Mouse (Mus musculus) intestine, embryonic 16.5 days (tissue): ENCODE measurements around the gene Cbx6. TPM values are rescaled to one million over a fixed set of nuclear protein-coding genes. Genes with fewer than 3 reads are reported as not detected.

Source experiments
- ATAC-seq: fragments of 200-750 bp; cut with Nextera tagmentation; 2 replicates; pipeline ENCODE4 v1.8.0; 2017; ENCODE audit warnings: moderate TSS enrichment, moderate library complexity
- H3K27ac ChIP-seq: fragments of 300-500 bp; sonication (generic); 2 replicates; pipeline ENCODE4 v1.5.1; 2014; ENCODE audit warnings: mild to moderate bottlenecking, low read length
- H3K27me3 ChIP-seq: fragments of 300-500 bp; sonication (generic); replicated peaks from 2 replicates; pipeline ENCODE4 v1.6.1; 2014; ENCODE audit warnings: low read length, control low read depth, mixed read lengths; ENCODE audit not compliant: control insufficient read depth, insufficient read depth
- H3K36me3 ChIP-seq: fragments of 300-500 bp; sonication (generic); 2 replicates; pipeline ENCODE4 v1.6.1; 2014; ENCODE audit warnings: low read length, control low read depth; ENCODE audit not compliant: control insufficient read depth, insufficient read depth
- H3K4me1 ChIP-seq: fragments of 300-500 bp; sonication (generic); 2 replicates; pipeline ENCODE4 v1.6.1; 2014; ENCODE audit warnings: low read length, control low read depth, mixed read lengths; ENCODE audit not compliant: control insufficient read depth, insufficient read depth
- H3K4me2 ChIP-seq: fragments of 300-500 bp; sonication (generic); 2 replicates; pipeline ENCODE4 v1.6.1; 2014; ENCODE audit warnings: low read depth, low read length, control low read depth
- H3K4me3 ChIP-seq: fragments of 300-500 bp; sonication (generic); 2 replicates; pipeline ENCODE4 v1.5.1; 2014; ENCODE audit warnings: mild to moderate bottlenecking, low read length
- H3K9ac ChIP-seq: fragments of 300-500 bp; sonication (generic); 2 replicates; pipeline ENCODE4 v1.6.1; 2014; ENCODE audit warnings: low read depth, low read length
- H3K9me3 ChIP-seq: fragments of 300-500 bp; sonication (generic); 2 replicates; pipeline ENCODE4 v1.6.1; 2016; ENCODE audit warnings: low read length, control low read depth; ENCODE audit not compliant: control insufficient read depth
- WGBS: fragments of 180-500 bp; shearing (Covaris S2); extraction: QIAGEN DNeasy Blood & Tissue Kit; methylation state at CpG from one replicate; pipeline ENCODE4 v1.1.7; 2014; 5-methylcytosine and 5-hydroxymethylcytosine counted together
- polyA plus RNA-seq: library from polyadenylated mRNA; unstranded; fragments of >200 nt; fragmentation: Nextera tagmentation; extraction: Ambion mirVana; gene quantifications from 2 replicates; pipeline ENCODE4 v1.2.1, GENCODE M21; 2015

Gene Cbx6
- polyA plus RNA-seq, result 31.4 and 31.6 TPM in 2 replicates

DNA sequence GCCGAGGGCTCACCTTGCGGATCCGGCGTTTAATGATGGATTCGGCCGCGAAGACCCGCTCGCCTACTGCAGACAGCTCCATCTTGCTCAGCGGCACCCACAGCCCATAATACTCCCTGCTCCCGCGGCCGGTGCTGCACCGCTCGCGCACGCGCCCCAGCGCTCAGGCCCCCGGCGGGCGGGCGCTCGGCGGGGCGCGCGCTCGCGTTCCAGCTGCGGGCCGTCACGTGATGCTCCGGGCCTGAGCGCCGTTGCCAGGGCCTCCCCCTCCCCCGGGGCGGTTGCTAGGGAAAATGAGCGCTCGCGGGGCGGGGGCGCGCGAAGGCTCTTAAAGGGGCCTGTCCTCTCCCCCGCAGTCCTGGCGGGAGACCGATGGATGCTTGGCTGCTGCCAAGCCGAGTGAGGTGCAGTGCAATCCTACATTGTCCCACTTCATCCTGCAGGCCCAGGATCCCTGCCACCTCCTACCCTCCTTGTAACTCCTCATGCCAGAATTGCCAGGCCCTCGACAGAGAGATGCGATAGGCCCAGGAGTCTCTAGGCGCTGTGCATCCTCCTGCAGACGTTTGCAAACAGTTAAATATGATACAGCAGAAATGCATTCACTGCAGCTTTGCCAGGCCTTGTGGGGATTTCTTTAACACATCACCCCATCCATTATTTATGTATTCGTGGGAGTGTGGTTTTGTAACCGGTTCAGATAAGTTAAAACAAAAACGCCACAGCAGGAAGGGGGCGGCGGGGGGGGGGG lies at the start of gene Cbx6, which contains the start of gene Npcd:
Cbx6 (minus strand) TSS at position 559 of the 751 bp plus-strand sequence.
Npcd (minus strand) TSS at position 108 of the 751 bp plus-strand sequence.
- peak within 1 kb of the TSS; percentile 87 for H3K27ac ChIP-seq
- ATAC-seq, result peak; percentile 92
- H3K4me2 ChIP-seq, result peak within 1 kb of the TSS; percentile 95
- H3K27me3 ChIP-seq, result no peaks in the 10 kb centered on the region
- H3K4me3 ChIP-seq, result peak within 1 kb of the TSS; percentile 77
- under 1% methylated on average over 58 of the region's 58 CpGs for WGBS
- H3K9ac ChIP-seq, result peak within 1 kb of the TSS; percentile 72
- peaks cover 14% of the 10 kb centered on the region for H3K4me1 ChIP-seq
- no peaks in the 10 kb centered on the region for H3K36me3 ChIP-seq
- no peaks in the 10 kb centered on the region for H3K9me3 ChIP-seq

DNA sequence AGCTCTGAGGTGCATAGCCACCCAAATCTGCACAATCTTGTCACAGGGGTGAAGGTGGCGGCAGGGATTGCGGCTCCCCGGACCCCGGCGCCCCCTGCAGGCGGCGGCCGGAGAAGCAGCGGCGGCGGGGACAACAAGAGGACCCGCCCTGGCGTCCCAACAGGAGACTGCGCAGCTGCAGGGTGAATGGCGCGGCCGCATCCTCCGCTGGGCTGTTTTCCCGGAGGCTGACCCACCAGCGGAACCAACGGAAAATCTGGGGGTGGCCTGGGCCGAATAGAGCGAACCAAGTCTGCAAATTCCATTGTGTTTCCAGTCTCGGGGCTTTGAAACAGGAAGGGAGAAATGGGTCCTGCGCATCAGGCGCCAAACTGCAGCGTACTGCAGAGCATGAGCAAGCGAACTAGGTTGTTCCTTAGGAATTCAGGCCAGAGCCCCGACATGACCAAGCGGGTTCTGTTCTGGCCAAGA lies 48.9 kb upstream of the Cbx6 start:
- H3K36me3 ChIP-seq, result no peaks in the 10 kb centered on the region
- WGBS, result under 1% methylated on average over 30 of the region's 30 CpGs
- peak overlapping the region; percentile 78 for H3K27ac ChIP-seq
- peak overlapping the region; percentile 66 for H3K4me2 ChIP-seq
- no peaks in the 10 kb centered on the region for H3K9me3 ChIP-seq
- ATAC-seq, result peak; percentile 81
- H3K27me3 ChIP-seq, result no peaks in the 10 kb centered on the region
- peak overlapping the region; percentile 62 for H3K9ac ChIP-seq
- H3K4me1 ChIP-seq, result peaks cover 14% of the 10 kb centered on the region
- peak overlapping the region; percentile 54 for H3K4me3 ChIP-seq

- Histone ChIP-seq H3K9me3 (no peaks in the 10 kb centered on the region), H3K27ac (no peak overlapping the region), H3K4me2 (peak overlapping the region; percentile 66), H3K9ac (peak overlapping the region; percentile 37; the same call in 1 of the 2 replicates), H3K4me3 (peak overlapping the region; percentile 54), H3K27me3 (no peaks in the 10 kb centered on the region), H3K4me1 (peaks cover 14% of the 10 kb centered on the region), H3K36me3 (no peaks in the 10 kb centered on the region)
- no peak for ATAC-seq
- 24% methylated on average over 19 of the region's 19 CpGs for WGBS
Observed at GRCm38 (mm10) chr15:79882623-79883267, 48.3 kb upstream of the Cbx6 start.

DNA sequence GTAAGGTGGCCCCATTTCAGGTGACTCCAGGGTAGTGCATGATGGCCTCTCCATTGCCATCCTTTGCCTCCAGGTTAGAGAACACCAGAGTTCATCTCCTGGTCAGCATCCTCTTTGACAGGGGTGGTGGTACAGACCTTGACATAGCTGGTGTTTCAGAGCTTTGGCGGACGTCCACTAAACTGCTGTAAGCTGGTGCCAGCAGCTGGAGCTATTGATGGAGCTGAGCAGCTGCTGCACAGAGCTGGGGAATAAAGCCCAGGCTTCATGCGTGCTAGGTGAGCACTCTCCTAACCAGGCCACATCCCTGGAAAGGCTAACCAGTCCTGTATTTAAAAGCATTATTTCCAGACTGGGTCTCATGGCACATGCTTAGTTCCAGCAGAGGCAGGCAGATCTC lies 46.0 kb upstream of the Cbx6 start:
- ATAC-seq, result no peak
- 75% methylated on average over 3 of the region's 3 CpGs for WGBS

DNA sequence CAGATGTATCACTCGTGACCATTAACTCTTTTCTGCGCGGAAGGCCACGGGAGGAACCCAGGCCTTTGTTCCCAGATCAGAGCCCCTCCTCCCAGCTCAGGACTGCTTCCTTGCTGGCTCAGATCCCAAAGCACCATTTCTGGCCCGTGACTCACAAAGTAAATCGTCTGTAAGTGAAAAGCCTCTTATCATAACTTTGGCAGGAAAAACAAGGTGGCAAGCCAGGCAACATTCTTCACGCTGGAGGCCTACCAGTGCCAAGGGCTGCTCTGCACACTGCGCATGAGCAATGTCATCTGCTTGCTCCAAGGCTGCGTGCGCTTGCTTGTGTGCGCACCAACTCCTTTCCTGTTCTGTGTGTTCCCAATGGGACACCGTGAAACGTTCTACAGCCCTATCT lies 44.8 kb upstream of the Cbx6 start:
- H3K27me3 ChIP-seq, result no peaks in the 10 kb centered on the region
- H3K4me3 ChIP-seq, result no peak overlapping the region
- H3K9me3 ChIP-seq, result no peaks in the 10 kb centered on the region
- no peaks in the 10 kb centered on the region for H3K36me3 ChIP-seq
- 24% methylated on average over 13 of the region's 13 CpGs for WGBS
- peaks cover 13% of the 10 kb centered on the region for H3K4me1 ChIP-seq
- ATAC-seq, result peak; percentile 84
- H3K27ac ChIP-seq, result peak overlapping the region; percentile 65
- H3K4me2 ChIP-seq, result 0 out of 2 replicates have a peak overlapping the region, but pooled peaks have one; percentile 14
- H3K9ac ChIP-seq, result 0 out of 2 replicates have a peak overlapping the region, but pooled peaks have one; percentile 15

More for the DNA sequence above, 46.0 kb upstream of the Cbx6 start:
- Histone ChIP-seq H3K4me3 (no peak overlapping the region), H3K9me3 (no peaks in the 10 kb centered on the region), H3K27ac (no peak overlapping the region), H3K27me3 (no peaks in the 10 kb centered on the region), H3K9ac (no peak overlapping the region), H3K36me3 (no peaks in the 10 kb centered on the region), H3K4me2 (no peak overlapping the region), H3K4me1 (peaks cover 14% of the 10 kb centered on the region)

- Histone ChIP-seq H3K4me1 (peaks cover 13% of the 10 kb centered on the region), H3K9me3 (no peaks in the 10 kb centered on the region), H3K4me2 (0 out of 2 replicates have a peak overlapping the region, but pooled peaks have one; percentile 14), H3K9ac (0 out of 2 replicates have a peak overlapping the region, but pooled peaks have one; percentile 15), H3K27me3 (no peaks in the 10 kb centered on the region), H3K36me3 (no peaks in the 10 kb centered on the region), H3K27ac (peak overlapping the region; percentile 65), H3K4me3 (no peak overlapping the region)
- peak; percentile 10; the same call in 1 of the 2 replicates for ATAC-seq
- WGBS, result 69% methylated on average over 6 of the region's 6 CpGs
Observed at GRCm38 (mm10) chr15:79878725-79879136, 44.2 kb upstream of the Cbx6 start.

GRCm38 (mm10) chr15:79875261-79875995 lies 40.9 kb upstream of the Cbx6 start:
- Histone ChIP-seq H3K9me3 (no peaks in the 10 kb centered on the region), H3K4me1 (peaks cover 13% of the 10 kb centered on the region), H3K27ac (no peak overlapping the region), H3K36me3 (no peaks in the 10 kb centered on the region), H3K4me2 (no peak overlapping the region), H3K4me3 (no peak overlapping the region), H3K27me3 (no peaks in the 10 kb centered on the region), H3K9ac (no peak overlapping the region)
- no peak for ATAC-seq
- 82% methylated on average over 18 of the region's 18 CpGs for WGBS

- peaks cover 5% of the 10 kb centered on the region; the same call in 1 of the 2 replicates for H3K4me1 ChIP-seq
- no peaks in the 10 kb centered on the region for H3K36me3 ChIP-seq
- no peak overlapping the region for H3K4me3 ChIP-seq
- H3K27me3 ChIP-seq, result no peaks in the 10 kb centered on the region
- H3K4me2 ChIP-seq, result no peak overlapping the region
- no peak overlapping the region for H3K27ac ChIP-seq
- H3K9me3 ChIP-seq, result 0 out of 2 replicates have a peak, but pooled peaks cover 3% of the 10 kb centered on the region
- H3K9ac ChIP-seq, result no peak overlapping the region
- 50% methylated on average over 2 of the region's 2 CpGs for WGBS
- no peak for ATAC-seq
Observed at GRCm38 (mm10) chr15:79873995-79874394, 39.5 kb upstream of the Cbx6 start.
